Mouse (Mus musculus) mesoderm, embryonic 11.5 days (tissue): Measurements from ENCODE around the gene Cldn19.
A peak's percentile ranks its signal among the peaks of the same experiment; 100 is the strongest.
"Not testable (repeated sequence)": the region's sequence is repeated elsewhere in the genome, so short reads cannot be mapped to it uniquely, and the experiment has no call there.

Experiments used
- DNase-seq: peaks from one replicate; pipeline ENCODE4 v3.0.0-alpha.2; 2012; ENCODE audit warnings: low read depth, low spot score

The Cldn19 gene

GRCm38 (mm10) chr4:119252025-119252808 is 3.0 kb upstream of the Cldn19 start:
- no peak for DNase-seq

- no peak for DNase-seq
Observed at GRCm38 (mm10) chr4:119254012-119254618, 1.1 kb upstream of the Cldn19 start.

GRCm38 (mm10) chr4:119257083-119257482 is 1.9 kb downstream of the Cldn19 start:
- DNase-seq: no peak

- DNase-seq: no peak
Observed at GRCm38 (mm10) chr4:119259344-119260254, 4.4 kb downstream of the Cldn19 start.

GRCm38 (mm10) chr4:119261087-119261713 is 6.0 kb downstream of the Cldn19 start:
- DNase-seq: no peak

- DNase-seq: no peak
Observed at GRCm38 (mm10) chr4:119262483-119262882, 7.3 kb downstream of the Cldn19 start.

GRCm38 (mm10) chr4:119263459-119263858 is 8.2 kb downstream of the Cldn19 start:
- DNase-seq: no peak

GRCm38 (mm10) chr4:119266606-119267005 is 11.4 kb downstream of the Cldn19 start:
- DNase-seq: no peak

- DNase-seq: no peak
Observed at GRCm38 (mm10) chr4:119274627-119275026, 19.4 kb downstream of the Cldn19 start.

- DNase-seq: no peak
Observed at GRCm38 (mm10) chr4:119275226-119275625, 20.0 kb downstream of the Cldn19 start.

- DNase-seq: no peak
Observed at GRCm38 (mm10) chr4:119275726-119276125, 20.5 kb downstream of the Cldn19 start.

GRCm38 (mm10) chr4:119278784-119279183 is 23.6 kb downstream of the Cldn19 start:
- DNase-seq: not testable (repeated sequence)

GRCm38 (mm10) chr4:119284861-119285260 is 29.6 kb downstream of the Cldn19 start:
- DNase-seq: no peak

GRCm38 (mm10) chr4:119285336-119285735 is 30.1 kb downstream of the Cldn19 start:
- no peak for DNase-seq

- no peak for DNase-seq
Observed at GRCm38 (mm10) chr4:119291921-119292320, 36.7 kb downstream of the Cldn19 start.

GRCm38 (mm10) chr4:119292771-119293573 is 37.8 kb downstream of the Cldn19 start:
- DNase-seq: peak; percentile 63

- DNase-seq: peak; percentile 28
Observed at GRCm38 (mm10) chr4:119293574-119294258, 38.5 kb downstream of the Cldn19 start.

GRCm38 (mm10) chr4:119294415-119295133 is 39.4 kb downstream of the Cldn19 start, which contains the start of gene Ybx1:
Ybx1 (minus strand) TSS chr4:119294604.
- peak; percentile 98 for DNase-seq

- no peak for DNase-seq
Observed at GRCm38 (mm10) chr4:119295134-119295453, 39.9 kb downstream of the Cldn19 start.

GRCm38 (mm10) chr4:119297361-119297760 is 42.1 kb downstream of the Cldn19 start:
- DNase-seq: no peak
